Mouse (Mus musculus): ENCODE results near the gene Qrfp.
A peak's percentile ranks its signal among the peaks of the same experiment; 100 is the strongest.

GRCm38 (mm10) chr2:31823933-31824730 lies 13.8 kb upstream of the Qrfp start:
- TF ChIP-seq CTCF (IDR thresholded peaks at IDR 0.05; ENCODE audit: borderline replicate concordance, insufficient read depth, low read depth, low read length) (peak; percentile 48; the same call in 1 of the 2 replicates), POLR2A (IDR thresholded peaks at IDR 0.05; ENCODE audit: borderline replicate concordance, insufficient read depth, low read length) (no peak)

All from cerebellum, adult 2 months (tissue).